Mouse (Mus musculus): ENCODE data around the gene AI837181. TPM values are rescaled to one million over a fixed set of nuclear protein-coding genes. Genes with fewer than 3 reads are reported as not detected.

Gene AI837181
- 39.1 and 49.8 TPM in 2 replicates for polyA plus RNA-seq (2012; rRNA removed)

GRCm38 (mm10) chr19:5424782-5425741 is at the start of gene AI837181, which contains the start of gene Drap1:
Gene AI837181 (plus strand): TSS chr19:5425144.
Gene Drap1 (minus strand): TSS chr19:5424979.

GRCm38 (mm10) chr19:5388588-5389242 is 36.2 kb upstream of the AI837181 start, which contains the start of gene Sart1:
Gene Sart1 (minus strand): TSS chr19:5388703.

GRCm38 (mm10) chr19:5402293-5402692 is 22.7 kb upstream of the AI837181 start, which contains the start of gene Tsga10ip:
Gene Tsga10ip (minus strand): TSS chr19:5402526.

GRCm38 (mm10) chr19:5447515-5448353 is 22.8 kb downstream of the AI837181 start, which contains the start of gene Fosl1:
Gene Fosl1 (plus strand): TSS chr19:5447547.

GRCm38 (mm10) chr19:5457746-5458442 is 33.0 kb downstream of the AI837181 start, which contains the start of gene Ccdc85b:
Gene Ccdc85b (minus strand): TSS chr19:5457894.

GRCm38 (mm10) chr19:5460465-5460911 is 35.5 kb downstream of the AI837181 start, which contains the start of gene Fibp:
Gene Fibp (plus strand): TSS chr19:5460615.

GRCm38 (mm10) chr19:5468374-5468773 is 43.4 kb downstream of the AI837181 start, which contains the start of gene Ctsw:
Gene Ctsw (minus strand): TSS chr19:5468507.

GRCm38 (mm10) chr19:5473720-5474119 is 48.8 kb downstream of the AI837181 start, which contains the start of gene Efemp2:
Gene Efemp2 (plus strand): TSS chr19:5473954.

Other genes with a start within 250 kb of the AI837181 start
- gene Pacs1, start 152.0 kb upstream of the AI837181 start, polyA plus RNA-seq (2012; rRNA removed) = 8.3 and 8.5 TPM in 2 replicates
- gene Sf3b2, start 129.7 kb upstream of the AI837181 start, polyA plus RNA-seq (2012; rRNA removed) = 56.0 and 68.1 TPM in 2 replicates
- 0.16 and 0.17 TPM in 2 replicates for gene Gal3st3, start 126.8 kb upstream of the AI837181 start, polyA plus RNA-seq (2012; rRNA removed)
- not detected in 2 replicates for gene Catsper1, start 89.4 kb upstream of the AI837181 start, polyA plus RNA-seq (2012; rRNA removed)
- gene Cst6, start 75.6 kb upstream of the AI837181 start, polyA plus RNA-seq (2012; rRNA removed) = 375 and 786 TPM in 2 replicates
- 12.8 and 13.9 TPM in 2 replicates for gene Eif1ad, start 58.4 kb upstream of the AI837181 start, polyA plus RNA-seq (2012; rRNA removed)
- 79.4 and 85.3 TPM in 2 replicates for gene Banf1, start 58.0 kb upstream of the AI837181 start, polyA plus RNA-seq (2012; rRNA removed)
- 3.3 and 5.9 TPM in 2 replicates for gene Sart1, start 36.4 kb upstream of the AI837181 start, polyA plus RNA-seq (2012; rRNA removed)
- 0.38 TPM in 1 of 2 replicates, not detected in the other for gene Tsga10ip, start 22.6 kb upstream of the AI837181 start, polyA plus RNA-seq (2012; rRNA removed)
- 65.5 and 68.9 TPM in 2 replicates for gene Drap1, start 165 bp upstream of the AI837181 start, polyA plus RNA-seq (2012; rRNA removed)
- gene Fosl1, start 22.4 kb downstream of the AI837181 start, polyA plus RNA-seq (2012; rRNA removed) = 3.9 and 5.8 TPM in 2 replicates
- gene Ccdc85b, start 32.8 kb downstream of the AI837181 start, polyA plus RNA-seq (2012; rRNA removed) = 4.7 and 7.0 TPM in 2 replicates
- gene Fibp, start 35.5 kb downstream of the AI837181 start, polyA plus RNA-seq (2012; rRNA removed) = 58.0 and 59.2 TPM in 2 replicates
- 0.39 and 0.48 TPM in 2 replicates for gene Ctsw, start 43.4 kb downstream of the AI837181 start, polyA plus RNA-seq (2012; rRNA removed)
- gene Efemp2, start 48.8 kb downstream of the AI837181 start, polyA plus RNA-seq (2012; rRNA removed) = 42.2 and 56.1 TPM in 2 replicates
- 23.4 and 28.0 TPM in 2 replicates for gene Mus81, start 63.3 kb downstream of the AI837181 start, polyA plus RNA-seq (2012; rRNA removed)
- 163 and 181 TPM in 2 replicates for gene Cfl1, start 65.3 kb downstream of the AI837181 start, polyA plus RNA-seq (2012; rRNA removed)
- gene 1700020D05Rik, start 78.6 kb downstream of the AI837181 start, polyA plus RNA-seq (2012; rRNA removed) = 0.14 TPM in 1 of 2 replicates, not detected in the other
- gene Snx32, start 85.4 kb downstream of the AI837181 start, polyA plus RNA-seq (2012; rRNA removed) = 1.4 and 3.3 TPM in 2 replicates
- 15.5 and 19.7 TPM in 2 replicates for gene Ovol1, start 135.5 kb downstream of the AI837181 start, polyA plus RNA-seq (2012; rRNA removed)
- 7.9 and 8.8 TPM in 2 replicates for gene Ap5b1, start 142.9 kb downstream of the AI837181 start, polyA plus RNA-seq (2012; rRNA removed)
- gene Rnaseh2c, start 176.7 kb downstream of the AI837181 start, polyA plus RNA-seq (2012; rRNA removed) = 33.0 and 50.2 TPM in 2 replicates
- 16.5 and 19.2 TPM in 2 replicates for gene Kat5, start 185.1 kb downstream of the AI837181 start, polyA plus RNA-seq (2012; rRNA removed)
- gene Rela, start 212.3 kb downstream of the AI837181 start, polyA plus RNA-seq (2012; rRNA removed) = 51.2 and 52.1 TPM in 2 replicates
- gene Sipa1, start 238.6 kb downstream of the AI837181 start, polyA plus RNA-seq (2012; rRNA removed) = 17.8 and 23.9 TPM in 2 replicates